Mouse (Mus musculus): ENCODE results near the gene Colgalt2. TPM values are rescaled to one million over a fixed set of nuclear protein-coding genes. Genes with fewer than 3 reads are reported as not detected.
"Not testable (repeated sequence)": the region's sequence is repeated elsewhere in the genome, so short reads cannot be mapped to it uniquely, and the experiment has no call there.

Gene Colgalt2
- polyA plus RNA-seq, 1 experiment from 2014 or later = 1.3 TPM

DNA sequence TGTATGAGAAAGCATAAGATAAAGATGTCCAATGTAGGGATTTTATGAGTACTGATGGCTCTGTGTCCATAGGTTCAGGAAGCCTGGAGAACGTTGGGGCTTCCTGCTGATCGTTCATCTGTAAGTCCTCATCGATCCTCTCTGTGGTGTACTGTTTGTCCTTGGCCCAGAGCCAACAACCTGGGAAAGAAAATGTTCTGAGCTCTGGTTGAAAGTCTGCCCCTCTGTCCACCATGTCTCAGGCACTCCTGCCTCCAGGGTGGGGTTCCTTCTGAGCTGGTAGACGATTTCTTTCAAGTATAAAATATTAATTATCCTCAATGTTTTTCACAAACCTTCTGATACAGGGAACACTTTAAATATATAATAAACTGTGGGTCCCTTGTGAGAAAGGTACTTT, 34.5 kb downstream of the Colgalt2 start:
- WGBS = 80% methylated on average over 4 of the region's 4 CpGs
- Histone ChIP-seq H3K9me3 (ENCODE audit: control insufficient read depth, low read length) (no peaks in the 10 kb centered on the region), H3K27ac (ENCODE audit: low read depth, low read length) (no peak overlapping the region), H3K4me1 (ENCODE audit: control insufficient read depth, insufficient read depth, low read length) (no peaks in the 10 kb centered on the region), H3K4me2 (replicated peaks; ENCODE audit: low read depth, low read length) (no peak overlapping the region), H3K4me3 (ENCODE audit: low read length) (no peak overlapping the region), H3K36me3 (ENCODE audit: control insufficient read depth, insufficient read depth, low read length) (no peaks in the 10 kb centered on the region), H3K9ac (ENCODE audit: low read depth, low read length) (no peak overlapping the region), H3K27me3 (ENCODE audit: control insufficient read depth, insufficient read depth, low read length) (no peaks in the 10 kb centered on the region)
- no peak for ATAC-seq (ENCODE audit: low FRiP score, low TSS enrichment)

DNA sequence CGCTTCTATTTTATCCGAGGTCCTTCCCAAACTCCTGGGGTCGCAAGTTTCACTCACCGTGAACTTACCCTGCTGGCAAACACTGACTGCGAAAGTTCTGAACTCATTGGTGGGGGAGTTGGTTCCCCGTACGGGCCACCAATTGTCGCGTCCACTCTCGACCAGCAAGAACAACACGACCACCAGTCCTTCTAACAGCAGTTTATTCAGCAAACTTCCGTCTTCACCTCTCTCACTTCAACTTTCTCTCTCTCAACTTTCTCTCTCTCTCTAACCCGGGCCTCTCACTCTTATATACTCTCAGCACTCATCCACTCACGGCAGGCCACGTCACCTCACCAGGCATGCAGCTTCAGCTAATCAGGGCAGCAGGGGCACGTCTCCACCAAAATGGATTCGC, 37.9 kb downstream of the Colgalt2 start:
- not testable (repeated sequence) for H3K27me3 ChIP-seq (ENCODE audit: control insufficient read depth, insufficient read depth, low read length); H3K9me3 ChIP-seq (ENCODE audit: control insufficient read depth, low read length); ATAC-seq (ENCODE audit: low FRiP score, low TSS enrichment); H3K36me3 ChIP-seq (ENCODE audit: control insufficient read depth, insufficient read depth, low read length); H3K9ac ChIP-seq (ENCODE audit: low read depth, low read length); H3K27ac ChIP-seq (ENCODE audit: low read depth, low read length); H3K4me1 ChIP-seq (ENCODE audit: control insufficient read depth, insufficient read depth, low read length); H3K4me2 ChIP-seq (replicated peaks; ENCODE audit: low read depth, low read length); H3K4me3 ChIP-seq (ENCODE audit: low read length)
- 82% methylated on average over 15 of the region's 17 CpGs for WGBS

DNA sequence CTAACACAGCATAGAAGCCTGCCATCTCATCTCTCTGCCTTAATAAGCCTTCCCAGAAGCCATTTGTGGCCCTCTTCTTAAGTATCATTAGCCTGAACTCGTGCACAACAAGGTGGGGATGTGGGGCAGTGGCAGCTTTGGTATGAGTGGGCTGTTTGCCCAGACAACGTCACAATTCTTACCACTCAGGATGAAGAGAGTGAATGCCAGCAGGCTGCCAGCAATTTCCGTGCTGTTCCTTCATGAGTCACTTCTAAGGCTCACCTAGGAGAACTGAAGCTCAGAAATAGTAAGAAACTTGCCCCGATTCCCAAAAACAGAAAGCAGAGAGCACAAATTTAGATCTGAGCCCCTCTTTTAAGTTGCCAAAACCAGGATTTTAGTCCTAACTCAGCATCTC, 39.8 kb downstream of the Colgalt2 start:
- Histone ChIP-seq H3K9ac (ENCODE audit: low read depth, low read length) (no peak overlapping the region), H3K27me3 (ENCODE audit: control insufficient read depth, insufficient read depth, low read length) (no peaks in the 10 kb centered on the region), H3K4me1 (ENCODE audit: control insufficient read depth, insufficient read depth, low read length) (no peaks in the 10 kb centered on the region), H3K27ac (ENCODE audit: low read depth, low read length) (no peak overlapping the region), H3K9me3 (ENCODE audit: control insufficient read depth, low read length) (no peaks in the 10 kb centered on the region), H3K4me3 (ENCODE audit: low read length) (no peak overlapping the region), H3K36me3 (ENCODE audit: control insufficient read depth, insufficient read depth, low read length) (no peaks in the 10 kb centered on the region), H3K4me2 (replicated peaks; ENCODE audit: low read depth, low read length) (no peak overlapping the region)
- no peak for ATAC-seq (ENCODE audit: low FRiP score, low TSS enrichment)
- WGBS = 70% methylated on average over 4 of the region's 4 CpGs

DNA sequence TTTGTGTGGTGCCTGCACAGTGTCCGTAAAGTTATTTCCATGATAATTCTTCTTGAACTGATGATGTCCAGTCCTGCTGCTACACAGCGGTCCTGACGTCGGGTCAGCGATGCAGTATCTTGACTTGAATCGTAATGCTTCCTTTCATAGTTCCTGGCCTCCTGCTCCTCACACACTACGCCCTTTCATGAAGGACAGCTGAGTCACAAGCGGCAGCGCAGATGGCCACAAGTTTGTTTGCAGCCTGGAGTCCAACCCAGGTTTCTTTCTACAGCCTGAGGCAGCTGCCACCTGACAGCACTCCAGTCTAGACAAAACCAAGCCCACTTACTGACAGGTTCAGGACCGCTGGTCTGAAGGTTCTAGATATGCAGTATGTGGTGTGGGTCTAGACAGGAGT, 40.2 kb downstream of the Colgalt2 start:
- Histone ChIP-seq H3K36me3 (ENCODE audit: control insufficient read depth, insufficient read depth, low read length) (no peaks in the 10 kb centered on the region), H3K9me3 (ENCODE audit: control insufficient read depth, low read length) (no peaks in the 10 kb centered on the region), H3K27me3 (ENCODE audit: control insufficient read depth, insufficient read depth, low read length) (no peaks in the 10 kb centered on the region), H3K4me2 (replicated peaks; ENCODE audit: low read depth, low read length) (no peak overlapping the region), H3K4me3 (ENCODE audit: low read length) (no peak overlapping the region), H3K4me1 (ENCODE audit: control insufficient read depth, insufficient read depth, low read length) (no peaks in the 10 kb centered on the region), H3K9ac (ENCODE audit: low read depth, low read length) (no peak overlapping the region), H3K27ac (ENCODE audit: low read depth, low read length) (no peak overlapping the region)
- no peak for ATAC-seq (ENCODE audit: low FRiP score, low TSS enrichment)
- 79% methylated on average over 10 of the region's 10 CpGs for WGBS

DNA sequence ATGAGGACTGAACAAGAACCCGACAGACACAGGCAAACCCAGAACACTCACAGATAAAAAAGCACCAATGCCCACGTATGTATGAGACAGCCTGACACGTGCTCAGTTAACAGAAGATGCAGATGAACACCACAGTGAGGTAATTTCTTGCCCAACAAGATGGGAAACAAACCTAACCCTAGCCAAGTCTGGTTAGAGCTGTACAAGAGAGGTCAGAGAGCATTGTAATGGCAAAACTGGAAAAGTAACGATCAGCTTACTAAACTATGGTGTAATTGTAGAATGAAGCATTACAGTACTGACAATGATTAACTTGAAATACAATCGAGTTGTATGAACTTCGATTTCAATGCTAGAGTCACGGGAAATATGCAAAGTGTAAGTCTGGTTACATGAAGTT, 45.0 kb downstream of the Colgalt2 start:
- 87% methylated on average over 7 of the region's 7 CpGs for WGBS
- H3K9ac ChIP-seq (ENCODE audit: low read depth, low read length) = no peak overlapping the region
- H3K36me3 ChIP-seq (ENCODE audit: control insufficient read depth, insufficient read depth, low read length) = no peaks in the 10 kb centered on the region
- H3K9me3 ChIP-seq (ENCODE audit: control insufficient read depth, low read length) = no peaks in the 10 kb centered on the region
- H3K4me2 ChIP-seq (replicated peaks; ENCODE audit: low read depth, low read length) = no peak overlapping the region
- no peaks in the 10 kb centered on the region for H3K27me3 ChIP-seq (ENCODE audit: control insufficient read depth, insufficient read depth, low read length)
- no peaks in the 10 kb centered on the region for H3K4me1 ChIP-seq (ENCODE audit: control insufficient read depth, insufficient read depth, low read length)
- H3K27ac ChIP-seq (ENCODE audit: low read depth, low read length) = no peak overlapping the region
- no peak overlapping the region for H3K4me3 ChIP-seq (ENCODE audit: low read length)
- no peak for ATAC-seq (ENCODE audit: low FRiP score, low TSS enrichment)

DNA sequence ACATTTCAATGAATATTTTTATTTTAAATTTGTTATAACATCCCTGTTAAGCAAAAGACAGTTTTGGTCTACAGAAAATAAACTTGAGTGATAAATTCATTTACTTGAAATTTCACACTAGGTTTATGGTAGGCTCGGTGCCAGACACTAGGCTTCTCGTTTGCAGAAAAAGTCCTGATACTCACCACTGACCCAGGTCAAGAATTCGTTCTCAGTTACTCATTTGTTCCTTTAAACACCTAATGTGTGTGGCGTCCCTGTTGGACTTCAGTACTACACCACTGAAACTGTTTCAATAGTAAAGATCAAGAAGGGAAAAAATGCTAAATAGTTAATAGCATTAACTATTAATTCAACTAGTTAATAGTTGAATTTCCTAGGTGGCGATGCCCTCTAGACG, 46.3 kb downstream of the Colgalt2 start:
- no peaks in the 10 kb centered on the region for H3K9me3 ChIP-seq (ENCODE audit: control insufficient read depth, low read length)
- no peak overlapping the region for H3K9ac ChIP-seq (ENCODE audit: low read depth, low read length)
- H3K27me3 ChIP-seq (ENCODE audit: control insufficient read depth, insufficient read depth, low read length) = no peaks in the 10 kb centered on the region
- no peak for ATAC-seq (ENCODE audit: low FRiP score, low TSS enrichment)
- WGBS = 70% methylated on average over 6 of the region's 6 CpGs
- no peak overlapping the region for H3K4me2 ChIP-seq (replicated peaks; ENCODE audit: low read depth, low read length)
- H3K36me3 ChIP-seq (ENCODE audit: control insufficient read depth, insufficient read depth, low read length) = no peaks in the 10 kb centered on the region
- no peaks in the 10 kb centered on the region for H3K4me1 ChIP-seq (ENCODE audit: control insufficient read depth, insufficient read depth, low read length)
- H3K4me3 ChIP-seq (ENCODE audit: low read length) = no peak overlapping the region
- H3K27ac ChIP-seq (ENCODE audit: low read depth, low read length) = no peak overlapping the region

DNA sequence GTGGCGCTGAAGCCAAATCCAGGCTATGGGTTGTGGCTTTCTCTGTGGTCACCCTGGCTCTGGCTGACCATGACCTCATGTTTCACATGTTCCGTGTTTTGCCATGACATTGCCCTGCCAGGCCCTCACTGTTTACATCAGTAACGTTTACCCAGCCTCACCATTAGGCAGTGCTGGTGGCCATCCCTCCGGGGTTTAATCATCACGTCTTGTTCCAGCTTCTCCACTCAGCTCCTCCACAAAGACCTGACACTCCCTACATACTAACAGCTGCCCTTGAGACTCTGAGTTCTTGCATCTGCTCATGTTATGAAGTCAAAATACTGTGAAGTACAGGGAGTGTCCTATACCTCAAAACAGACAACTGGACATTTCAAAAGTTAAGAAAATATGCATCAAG, 54.9 kb downstream of the Colgalt2 start:
- 68% methylated on average over 5 of the region's 5 CpGs for WGBS
- no peaks in the 10 kb centered on the region for H3K4me1 ChIP-seq (ENCODE audit: control insufficient read depth, insufficient read depth, low read length)
- H3K4me3 ChIP-seq (ENCODE audit: low read length) = no peak overlapping the region

DNA sequence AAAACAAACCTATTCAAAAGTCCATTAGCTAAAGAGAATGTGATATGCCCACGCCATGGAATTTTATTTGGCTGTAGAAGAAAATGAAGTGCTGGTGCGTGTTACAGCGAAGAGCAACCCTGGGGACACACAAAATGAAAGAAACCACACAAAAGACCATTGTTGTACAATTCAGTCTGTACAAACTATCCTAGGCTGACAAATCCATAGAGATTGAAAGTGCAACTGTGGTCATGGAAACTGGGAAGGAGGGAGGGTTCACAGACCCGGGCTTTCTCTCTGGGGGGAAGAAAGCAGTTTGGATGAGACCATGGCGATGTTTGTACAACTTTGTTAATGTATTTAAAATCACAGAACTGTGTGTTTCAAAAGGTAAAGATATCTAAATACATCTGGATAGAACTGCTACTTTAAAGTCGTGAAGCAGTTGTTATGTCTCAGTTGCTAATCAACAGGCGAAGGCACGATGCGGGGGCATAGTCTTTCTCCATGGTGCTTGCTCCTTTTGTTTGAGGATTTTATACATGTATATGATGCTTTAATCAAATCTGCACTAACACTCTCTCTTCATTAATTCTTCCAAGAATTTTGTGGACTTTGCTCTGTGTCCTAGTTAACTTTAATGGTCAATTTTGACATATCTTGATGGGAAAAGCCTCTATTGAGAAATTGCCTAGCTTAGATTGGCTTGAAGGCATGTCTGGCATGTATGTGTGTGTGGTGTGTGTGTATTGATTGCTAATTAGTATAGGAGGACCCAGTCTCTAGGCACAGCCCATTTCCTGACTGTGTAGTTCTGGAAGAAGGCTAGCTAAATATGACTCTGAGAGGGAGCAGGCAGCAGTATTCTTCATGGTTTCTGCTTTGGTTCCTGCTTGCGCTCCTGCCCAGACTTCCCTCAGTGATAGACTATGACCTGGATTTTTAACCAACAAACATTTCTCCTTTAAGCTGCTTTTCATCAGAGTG, 55.9 kb downstream of the Colgalt2 start:
- Histone ChIP-seq H3K4me3 (ENCODE audit: low read length) (no peak overlapping the region), H3K9me3 (ENCODE audit: control insufficient read depth, low read length) (no peaks in the 10 kb centered on the region), H3K36me3 (ENCODE audit: control insufficient read depth, insufficient read depth, low read length) (no peaks in the 10 kb centered on the region), H3K4me1 (ENCODE audit: control insufficient read depth, insufficient read depth, low read length) (no peaks in the 10 kb centered on the region), H3K27me3 (ENCODE audit: control insufficient read depth, insufficient read depth, low read length) (no peaks in the 10 kb centered on the region), H3K27ac (ENCODE audit: low read depth, low read length) (no peak overlapping the region), H3K4me2 (replicated peaks; ENCODE audit: low read depth, low read length) (no peak overlapping the region), H3K9ac (ENCODE audit: low read depth, low read length) (no peak overlapping the region)
- WGBS = 88% methylated on average over 10 of the region's 10 CpGs
- no peak for ATAC-seq (ENCODE audit: low FRiP score, low TSS enrichment)

More for the DNA sequence above, 54.9 kb downstream of the Colgalt2 start:
- H3K4me2 ChIP-seq (replicated peaks; ENCODE audit: low read depth, low read length) = no peak overlapping the region
- H3K27ac ChIP-seq (ENCODE audit: low read depth, low read length) = no peak overlapping the region
- H3K36me3 ChIP-seq (ENCODE audit: control insufficient read depth, insufficient read depth, low read length) = no peaks in the 10 kb centered on the region
- H3K27me3 ChIP-seq (ENCODE audit: control insufficient read depth, insufficient read depth, low read length) = no peaks in the 10 kb centered on the region
- no peak for ATAC-seq (ENCODE audit: low FRiP score, low TSS enrichment)
- H3K9ac ChIP-seq (ENCODE audit: low read depth, low read length) = no peak overlapping the region
- H3K9me3 ChIP-seq (ENCODE audit: control insufficient read depth, low read length) = no peaks in the 10 kb centered on the region

DNA sequence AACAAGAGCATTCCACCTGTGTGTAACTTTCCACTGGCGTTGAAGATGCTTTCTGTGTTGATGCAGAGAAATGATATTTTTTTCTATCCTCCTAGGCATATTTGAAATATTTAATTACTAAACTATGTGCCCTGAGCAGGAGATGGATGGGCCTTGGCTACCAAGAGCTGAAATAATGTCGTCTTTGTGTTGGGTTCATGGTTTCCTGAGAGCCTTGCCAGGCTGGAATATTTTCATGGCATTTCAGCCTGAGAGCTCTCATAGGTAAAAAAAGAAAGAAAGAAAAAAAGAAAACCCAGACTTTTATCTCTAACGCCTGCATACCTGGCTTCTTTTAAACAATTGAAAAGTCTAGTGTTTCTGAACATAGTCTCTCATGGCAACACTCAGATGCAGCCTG, 56.6 kb downstream of the Colgalt2 start:
- ATAC-seq (ENCODE audit: low FRiP score, low TSS enrichment) = no peak

More for the DNA sequence above, 56.6 kb downstream of the Colgalt2 start:
- Histone ChIP-seq H3K4me2 (replicated peaks; ENCODE audit: low read depth, low read length) (no peak overlapping the region), H3K4me1 (ENCODE audit: control insufficient read depth, insufficient read depth, low read length) (no peaks in the 10 kb centered on the region), H3K36me3 (ENCODE audit: control insufficient read depth, insufficient read depth, low read length) (no peaks in the 10 kb centered on the region), H3K27ac (ENCODE audit: low read depth, low read length) (no peak overlapping the region), H3K9me3 (ENCODE audit: control insufficient read depth, low read length) (no peaks in the 10 kb centered on the region), H3K27me3 (ENCODE audit: control insufficient read depth, insufficient read depth, low read length) (no peaks in the 10 kb centered on the region), H3K4me3 (ENCODE audit: low read length) (no peak overlapping the region), H3K9ac (ENCODE audit: low read depth, low read length) (no peak overlapping the region)
- 86% methylated on average over 3 of the region's 3 CpGs for WGBS

Measured in kidney, embryonic 14.5 days (tissue).